20 mouse cellular contexts compared by ENCODE assay signal in the genomic region with DNA sequence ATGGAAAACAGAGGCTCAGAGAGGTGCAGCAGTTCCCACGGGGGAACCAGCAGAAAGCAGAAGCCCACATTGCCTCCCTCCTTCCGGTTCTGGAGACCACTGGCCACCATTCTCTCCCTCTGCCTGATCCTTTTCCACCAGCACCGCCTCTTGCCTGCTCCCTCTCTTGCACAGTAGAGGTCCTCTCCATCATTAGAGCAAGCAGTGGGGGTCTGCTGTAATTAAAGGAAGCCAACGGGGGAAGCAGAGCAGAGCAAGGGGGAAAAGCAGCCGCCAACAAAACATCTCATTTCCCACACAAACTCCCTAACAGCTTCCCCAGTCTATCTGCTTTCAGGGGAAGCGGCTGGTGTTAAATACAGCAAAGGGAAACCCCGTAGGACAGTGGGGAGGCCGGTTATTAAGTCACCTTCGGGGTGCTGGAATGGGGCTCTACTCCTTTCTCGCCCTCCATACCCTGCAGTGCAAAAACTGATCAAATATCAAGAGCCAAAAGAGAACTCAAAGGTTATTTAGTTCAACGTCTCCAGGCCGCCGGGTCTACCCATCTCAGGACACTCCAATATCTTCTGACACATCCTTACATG. TPM values are rescaled to one million over a fixed set of nuclear protein-coding genes. Genes with fewer than 3 reads are reported as not detected.
DNase-seq lines count a peak whose midpoint lies in the region; ATAC-seq lines count a peak whose summit lies in the region.
"Had no signal": no experiment of that assay in that cellular context is flagged by ENCODE, and none has a peak within 500 bp of the region (broad histone marks: within the 10 kb centered on the region; RNA-seq: fewer than 3 reads in every experiment).

No protein-coding gene starts in this region.

- ATAC-seq in midbrain, embryonic 13.5 days: peak; percentile 59; the same call in 1 of the 2 replicates
- peak; percentile 35; the same call in 1 of the 2 replicates for ATAC-seq in forebrain, embryonic 14.5 days
- peak; percentile 37; the same call in 1 of the 2 replicates for ATAC-seq in hindbrain, embryonic 16.5 days
- ATAC-seq in activated CD4-positive, CD25-positive, alpha-beta regulatory T cell, adult 4 months: no peak

- H3K9me3 ChIP-seq in midbrain, embryonic 13.5 days: no peaks in the 10 kb centered on the region
- no peaks in the 10 kb centered on the region for H3K9me3 ChIP-seq in midbrain, embryonic 10.5 days (replicated peaks)
- H3K9me3 ChIP-seq in forebrain, embryonic 14.5 days (replicated peaks; ENCODE audit: control insufficient read depth, low read length): no peaks in the 10 kb centered on the region
- no peaks in the 10 kb centered on the region; the same call in none of the 2 replicates for H3K9me3 ChIP-seq in hindbrain, embryonic 16.5 days (ENCODE audit: control insufficient read depth, low read length)
- H3K9me3 ChIP-seq: embryonic facial prominence, embryonic 15.5 days; heart, embryonic 10.5 days; limb, embryonic 12.5 days had no signal

- H3K4me1 ChIP-seq in midbrain, embryonic 13.5 days (replicated peaks): peaks cover 37% of the 10 kb centered on the region
- H3K4me1 ChIP-seq in midbrain, embryonic 10.5 days: peaks cover 39% of the 10 kb centered on the region
- H3K4me1 ChIP-seq in forebrain, embryonic 14.5 days (ENCODE audit: control insufficient read depth, insufficient read depth, low read length): peaks cover 16% of the 10 kb centered on the region
- peaks cover 10% of the 10 kb centered on the region; the same call in 1 of the 2 replicates for H3K4me1 ChIP-seq in hindbrain, embryonic 16.5 days (ENCODE audit: control insufficient read depth, insufficient read depth, low read depth, low read length)
- H3K4me1 ChIP-seq: embryonic facial prominence, embryonic 15.5 days; heart, embryonic 10.5 days had no signal

- no peak overlapping the region for H3K27ac ChIP-seq in midbrain, embryonic 13.5 days
- no peak overlapping the region for H3K27ac ChIP-seq in midbrain, embryonic 10.5 days (replicated peaks)
- no peak overlapping the region; the same call in 1 of the 2 replicates for H3K27ac ChIP-seq in forebrain, embryonic 14.5 days (ENCODE audit: low read depth, low read length)
- H3K27ac ChIP-seq in hindbrain, embryonic 16.5 days (ENCODE audit: low read depth, low read length): no peak overlapping the region
- H3K27ac ChIP-seq: embryonic facial prominence, embryonic 15.5 days; heart, embryonic 10.5 days; limb, embryonic 12.5 days; liver, embryonic 14.5 days; macrophage had no signal

- H3K4me3 ChIP-seq in midbrain, embryonic 13.5 days (replicated peaks): no peak overlapping the region
- H3K4me3 ChIP-seq in midbrain, embryonic 10.5 days: no peak overlapping the region
- H3K4me3 ChIP-seq in forebrain, embryonic 14.5 days (ENCODE audit: low read depth, low read length): no peak overlapping the region
- H3K4me3 ChIP-seq in hindbrain, embryonic 16.5 days (ENCODE audit: low read length): no peak overlapping the region
- H3K4me3 ChIP-seq: embryonic facial prominence, embryonic 15.5 days; heart, embryonic 10.5 days; limb, embryonic 12.5 days had no signal

- H3K27me3 ChIP-seq in midbrain, embryonic 13.5 days: peaks cover 7% of the 10 kb centered on the region; the same call in 1 of the 2 replicates
- H3K27me3 ChIP-seq in midbrain, embryonic 10.5 days (ENCODE audit: low read depth, poor library complexity, severe bottlenecking): peaks cover 9% of the 10 kb centered on the region; the same call in 1 of the 2 replicates
- H3K27me3 ChIP-seq in forebrain, embryonic 14.5 days (replicated peaks; ENCODE audit: control insufficient read depth, insufficient read depth, low read length): peaks cover 14% of the 10 kb centered on the region; the same call in 1 of the 2 replicates
- no peaks in the 10 kb centered on the region for H3K27me3 ChIP-seq in hindbrain, embryonic 16.5 days (replicated peaks; ENCODE audit: control insufficient read depth, insufficient read depth, low read length)
- H3K27me3 ChIP-seq: embryonic facial prominence, embryonic 15.5 days; limb, embryonic 12.5 days had no signal

- no peak for DNase-seq in midbrain, embryonic 10.5 days (ENCODE audit: low spot score)
- DNase-seq in forebrain, embryonic 14.5 days (ENCODE audit: low spot score): peak; percentile 37
- DNase-seq in adrenal gland, adult 18-20 months (ENCODE audit: low spot score in 2 of 2): no peak
- no peak for DNase-seq in kidney, postnatal 4 days
- DNase-seq: adrenal gland, postnatal 36 days; cerebellum, adult 2 months; cerebellum, postnatal 36 days; kidney, adult 2 months; kidney, postnatal 36 days; thymus, postnatal 14 days had no signal

- H3K36me3 ChIP-seq in midbrain, embryonic 13.5 days: no peaks in the 10 kb centered on the region
- no peaks in the 10 kb centered on the region for H3K36me3 ChIP-seq in midbrain, embryonic 10.5 days
- no peaks in the 10 kb centered on the region for H3K36me3 ChIP-seq in forebrain, embryonic 14.5 days (ENCODE audit: control insufficient read depth, insufficient read depth, low read length)
- H3K36me3 ChIP-seq in hindbrain, embryonic 16.5 days (ENCODE audit: control insufficient read depth, insufficient read depth, low read length): no peaks in the 10 kb centered on the region
- H3K36me3 ChIP-seq: embryonic facial prominence, embryonic 15.5 days; heart, embryonic 10.5 days; limb, embryonic 12.5 days had no signal

- 26% methylated on average over 13 of the region's 13 CpGs for WGBS in midbrain, embryonic 13.5 days
- WGBS in midbrain, embryonic 10.5 days: 30% methylated on average over 13 of the region's 13 CpGs
- WGBS in forebrain, embryonic 14.5 days: 5% methylated on average over 13 of the region's 13 CpGs
- 28% methylated on average over 13 of the region's 13 CpGs for WGBS in hindbrain, embryonic 16.5 days

- peak overlapping the region; percentile 12; the same call in 1 of the 2 replicates for H3K4me2 ChIP-seq in midbrain, embryonic 13.5 days (replicated peaks)
- peak overlapping the region; percentile 28 for H3K4me2 ChIP-seq in forebrain, embryonic 14.5 days (ENCODE audit: low read length)
- H3K4me2 ChIP-seq in hindbrain, embryonic 16.5 days (ENCODE audit: low read length): peak overlapping the region; percentile 16; the same call in 1 of the 2 replicates
- H3K4me2 ChIP-seq: embryonic facial prominence, embryonic 15.5 days; limb, embryonic 12.5 days had no signal

- no peak overlapping the region for H3K9ac ChIP-seq in midbrain, embryonic 13.5 days (replicated peaks)
- no peak overlapping the region; the same call in 1 of the 2 replicates for H3K9ac ChIP-seq in forebrain, embryonic 14.5 days (ENCODE audit: low read length)
- no peak overlapping the region for H3K9ac ChIP-seq in hindbrain, embryonic 16.5 days (ENCODE audit: low read depth, low read length)
- H3K9ac ChIP-seq: embryonic facial prominence, embryonic 15.5 days; limb, embryonic 12.5 days; liver, embryonic 14.5 days had no signal

RNA-seq across cellular contexts. Expression of gene Sorcs3, which starts 32.1 kb away (rescaled TPM):
- 11.5 and 11.8 TPM in 2 replicates for polyA plus RNA-seq in midbrain, embryonic 13.5 days (2015; fragmentation: Nextera tagmentation; extraction: Ambion mirVana)
- polyA plus RNA-seq in midbrain, embryonic 10.5 days (2016; fragmentation: Nextera tagmentation; extraction: Ambion mirVana): 0.99 and 1.9 TPM in 2 replicates
- 5.3 and 7.2 TPM in 2 replicates for polyA plus RNA-seq in forebrain, embryonic 14.5 days (2014; fragmentation: Nextera tagmentation; extraction: Ambion mirVana)
- polyA plus RNA-seq in hindbrain, embryonic 16.5 days (2015; fragmentation: Nextera tagmentation; extraction: Ambion mirVana): 14.5 and 16.5 TPM in 2 replicates
- total RNA-seq in adrenal gland, adult 18-20 months (2021): not detected
- polyA plus RNA-seq in activated CD4-positive, CD25-positive, alpha-beta regulatory T cell, adult 4 months (2017; shearing (Covaris generic)): not detected
- total RNA-seq: adrenal gland, postnatal 36 days; gastrocnemius, adult 18-20 months; MEL had no signal
- polyA plus RNA-seq: macrophage had no signal
